Mouse (Mus musculus) kidney, postnatal 4 days (tissue): ENCODE data around the gene Olfr1283.
"Not testable (repeated sequence)": the region's sequence is repeated elsewhere in the genome, so short reads cannot be mapped to it uniquely, and the experiment has no call there.

Experiments
- DNase-seq, 2 experiments: peaks; one replicate each; pipeline ENCODE4 v3.0.0; 2021; ENCODE audit warnings: mixed read lengths in 2 of 2

Olfr1283 gene

GRCm38 (mm10) chr2:111366490-111366889, at the start of gene Olfr1283:
Gene Olfr1283, plus strand, starts transcription at chr2:111366790.
- no peak for DNase-seq

GRCm38 (mm10) chr2:111326220-111326619, 40.4 kb upstream of the Olfr1283 start, which contains the start of gene Olfr1281:
Gene Olfr1281, plus strand, starts transcription at chr2:111326520.
- no peak for DNase-seq

- DNase-seq, result not testable (repeated sequence)
Measured at GRCm38 (mm10) chr2:111333721-111334120, 32.9 kb upstream of the Olfr1283 start.

GRCm38 (mm10) chr2:111335976-111336375, 30.6 kb upstream of the Olfr1283 start, which contains the start of gene Olfr1282:
Gene Olfr1282, minus strand, starts transcription at chr2:111336076.
- DNase-seq, result no peak

GRCm38 (mm10) chr2:111375222-111375621, 8.6 kb downstream of the Olfr1283 start, which contains the start of gene Olfr1284:
Gene Olfr1284, plus strand, starts transcription at chr2:111375522.
- no peak for DNase-seq
